Mouse (Mus musculus): ENCODE results near the gene Arhgap1.

Gene Arhgap1

GRCm38 (mm10) chr2:91642825-91643415 is 6.7 kb upstream of the Arhgap1 start:
- no peak for TF ChIP-seq GATA4 (IDR thresholded peaks at IDR 0.05; ENCODE audit: insufficient replicate concordance, low read length)

- TF ChIP-seq GATA4 (IDR thresholded peaks at IDR 0.05; ENCODE audit: insufficient replicate concordance, low read length): no peak
Measured at GRCm38 (mm10) chr2:91644021-91644420, 5.6 kb upstream of the Arhgap1 start.

GRCm38 (mm10) chr2:91645354-91645753 is 4.3 kb upstream of the Arhgap1 start:
- no peak for TF ChIP-seq GATA4 (IDR thresholded peaks at IDR 0.05; ENCODE audit: insufficient replicate concordance, low read length)

GRCm38 (mm10) chr2:91645811-91646210 is 3.8 kb upstream of the Arhgap1 start:
- TF ChIP-seq GATA4 (IDR thresholded peaks at IDR 0.05; ENCODE audit: insufficient replicate concordance, low read length): no peak

- TF ChIP-seq GATA4 (IDR thresholded peaks at IDR 0.05; ENCODE audit: insufficient replicate concordance, low read length): no peak
Measured at GRCm38 (mm10) chr2:91646733-91647132, 2.9 kb upstream of the Arhgap1 start.

GRCm38 (mm10) chr2:91649152-91649551 is 508 bp upstream of the Arhgap1 start:
- no peak for TF ChIP-seq GATA4 (IDR thresholded peaks at IDR 0.05; ENCODE audit: insufficient replicate concordance, low read length)

GRCm38 (mm10) chr2:91650360-91650995 is 818 bp downstream of the Arhgap1 start:
- TF ChIP-seq GATA4 (IDR thresholded peaks at IDR 0.05; ENCODE audit: insufficient replicate concordance, low read length): no peak

- TF ChIP-seq GATA4 (IDR thresholded peaks at IDR 0.05; ENCODE audit: insufficient replicate concordance, low read length): no peak
Measured at GRCm38 (mm10) chr2:91651458-91652258, 2.0 kb downstream of the Arhgap1 start.

- TF ChIP-seq GATA4 (IDR thresholded peaks at IDR 0.05; ENCODE audit: insufficient replicate concordance, low read length): no peak
Measured at GRCm38 (mm10) chr2:91652863-91653262, 3.2 kb downstream of the Arhgap1 start.

GRCm38 (mm10) chr2:91655388-91655787 is 5.7 kb downstream of the Arhgap1 start:
- no peak for TF ChIP-seq GATA4 (IDR thresholded peaks at IDR 0.05; ENCODE audit: insufficient replicate concordance, low read length)

- no peak for TF ChIP-seq GATA4 (IDR thresholded peaks at IDR 0.05; ENCODE audit: insufficient replicate concordance, low read length)
Measured at GRCm38 (mm10) chr2:91655827-91656226, 6.2 kb downstream of the Arhgap1 start.

- TF ChIP-seq GATA4 (IDR thresholded peaks at IDR 0.05; ENCODE audit: insufficient replicate concordance, low read length): no peak
Measured at GRCm38 (mm10) chr2:91656774-91657173, 7.1 kb downstream of the Arhgap1 start.

- no peak for TF ChIP-seq GATA4 (IDR thresholded peaks at IDR 0.05; ENCODE audit: insufficient replicate concordance, low read length)
Measured at GRCm38 (mm10) chr2:91659657-91660056, 10.0 kb downstream of the Arhgap1 start.

GRCm38 (mm10) chr2:91660981-91661380 is 11.3 kb downstream of the Arhgap1 start:
- TF ChIP-seq GATA4 (IDR thresholded peaks at IDR 0.05; ENCODE audit: insufficient replicate concordance, low read length): no peak

- no peak for TF ChIP-seq GATA4 (IDR thresholded peaks at IDR 0.05; ENCODE audit: insufficient replicate concordance, low read length)
Measured at GRCm38 (mm10) chr2:91664780-91665179, 15.1 kb downstream of the Arhgap1 start.

GRCm38 (mm10) chr2:91666386-91666910 is 16.8 kb downstream of the Arhgap1 start:
- TF ChIP-seq GATA4 (IDR thresholded peaks at IDR 0.05; ENCODE audit: insufficient replicate concordance, low read length): no peak

Data from liver, adult (tissue).